Mouse (Mus musculus) 416B (cell line): ENCODE measurements around the gene Gm973.

Experiments
- DNase-seq: peaks from one replicate; pipeline ENCODE4 v3.0.0; 2011; ENCODE audit warnings: low read depth

Gm973 gene

GRCm38 (mm10) chr1:59584656-59585410, 68.8 kb downstream of the Gm973 start:
- peak; percentile 47 for DNase-seq

- DNase-seq = no peak
Observed at GRCm38 (mm10) chr1:59589271-59589670, 73.2 kb downstream of the Gm973 start.

- DNase-seq = no peak
Observed at GRCm38 (mm10) chr1:59592359-59592758, 76.3 kb downstream of the Gm973 start.

- DNase-seq = peak; percentile 15
Observed at GRCm38 (mm10) chr1:59592876-59593275, 76.8 kb downstream of the Gm973 start.

- no peak for DNase-seq
Observed at GRCm38 (mm10) chr1:59593622-59594035, 77.6 kb downstream of the Gm973 start.

- no peak for DNase-seq
Observed at GRCm38 (mm10) chr1:59594586-59595266, 78.7 kb downstream of the Gm973 start.

GRCm38 (mm10) chr1:59595609-59596008, 79.5 kb downstream of the Gm973 start:
- peak; percentile 43 for DNase-seq

- DNase-seq = no peak
Observed at GRCm38 (mm10) chr1:59602531-59603416, 86.7 kb downstream of the Gm973 start.

- no peak for DNase-seq
Observed at GRCm38 (mm10) chr1:59603417-59603712, 87.3 kb downstream of the Gm973 start.

GRCm38 (mm10) chr1:59603893-59604292, 87.8 kb downstream of the Gm973 start:
- DNase-seq = no peak

GRCm38 (mm10) chr1:59606479-59606878, 90.4 kb downstream of the Gm973 start:
- no peak for DNase-seq

GRCm38 (mm10) chr1:59607071-59607470, 91.0 kb downstream of the Gm973 start:
- no peak for DNase-seq

- peak; percentile 45 for DNase-seq
Observed at GRCm38 (mm10) chr1:59608125-59608762, 92.2 kb downstream of the Gm973 start.

- peak; percentile 74 for DNase-seq
Observed at GRCm38 (mm10) chr1:59608920-59609319, 92.9 kb downstream of the Gm973 start.

GRCm38 (mm10) chr1:59609458-59609857, 93.4 kb downstream of the Gm973 start:
- DNase-seq = peak; percentile 31

GRCm38 (mm10) chr1:59609896-59610295, 93.8 kb downstream of the Gm973 start:
- DNase-seq = peak; percentile 40

- DNase-seq = no peak
Observed at GRCm38 (mm10) chr1:59610929-59611328, 94.9 kb downstream of the Gm973 start.

- peak; percentile 83 for DNase-seq
Observed at GRCm38 (mm10) chr1:59613795-59614194, 97.7 kb downstream of the Gm973 start.

GRCm38 (mm10) chr1:59615021-59615420, 99.0 kb downstream of the Gm973 start:
- DNase-seq = no peak

- peak; percentile 53 for DNase-seq
Observed at GRCm38 (mm10) chr1:59619201-59619600, 103.1 kb downstream of the Gm973 start.

- DNase-seq = peak; percentile 84
Observed at GRCm38 (mm10) chr1:59623325-59624017, 107.4 kb downstream of the Gm973 start.

GRCm38 (mm10) chr1:59625410-59625809, 109.3 kb downstream of the Gm973 start:
- no peak for DNase-seq
